Mouse (Mus musculus) macrophage (primary cell): ENCODE measurements around the gene Gm8267. TPM values are rescaled to one million over a fixed set of nuclear protein-coding genes. Genes with fewer than 3 reads are reported as not detected.
"Not testable (repeated sequence)": the region's sequence is repeated elsewhere in the genome, so short reads cannot be mapped to it uniquely, and the experiment has no call there.

Experiments used
- H3K27ac ChIP-seq: fragments of 350-480 bp; formaldehyde crosslinking; 2 replicates; pipeline ENCODE4 v1.9.0; 2021
- H3K36me3 ChIP-seq: fragments of 350-480 bp; formaldehyde crosslinking; 2 replicates; pipeline ENCODE4 v1.9.0; 2021; ENCODE audit errors: inconsistent target
- H3K4me3 ChIP-seq: fragments of 350-480 bp; formaldehyde crosslinking; 2 replicates; pipeline ENCODE4 v1.9.0; 2021; ENCODE audit errors: inconsistent target
- H3K79me2 ChIP-seq: fragments of 350-480 bp; formaldehyde crosslinking; 2 replicates; pipeline ENCODE4 v1.9.0; 2021; ENCODE audit errors: inconsistent target
- WGBS: methylation state at CpG from one replicate; pipeline ENCODE4 v1.1.7; 2026; ENCODE audit warnings: inconsistent platforms; ENCODE audit not compliant: missing documents; 5-methylcytosine and 5-hydroxymethylcytosine counted together
- polyA plus RNA-seq: library from polyadenylated mRNA; stranded (reverse); fragments of 250-400 nt; gene quantifications from 3 replicates; pipeline ENCODE4 v1.2.4, GENCODE M21; 2018; ENCODE audit warnings: inconsistent platforms
- total RNA-seq, 78 experiments: library from RNA; depleted of rRNA; stranded (reverse); fragments of 250-400 nt; gene quantifications; 1 replicate in 9 of 78; 2 replicates in 24 of 78; 3 replicates in 43 of 78; 4 replicates in 2 of 78; pipeline ENCODE4 v1.2.4; 2018; ENCODE audit warnings: inconsistent platforms in 56 of 78

Gene Gm8267
- not detected for total RNA-seq (2018; cell fraction: chromatin; rRNA removed)
- total RNA-seq (2018; cell fraction: cytosol; rRNA removed), result not detected
- not detected for total RNA-seq (2018; cell fraction: nucleus; rRNA removed)
- polyA plus RNA-seq, result not detected in 3 replicates

DNA sequence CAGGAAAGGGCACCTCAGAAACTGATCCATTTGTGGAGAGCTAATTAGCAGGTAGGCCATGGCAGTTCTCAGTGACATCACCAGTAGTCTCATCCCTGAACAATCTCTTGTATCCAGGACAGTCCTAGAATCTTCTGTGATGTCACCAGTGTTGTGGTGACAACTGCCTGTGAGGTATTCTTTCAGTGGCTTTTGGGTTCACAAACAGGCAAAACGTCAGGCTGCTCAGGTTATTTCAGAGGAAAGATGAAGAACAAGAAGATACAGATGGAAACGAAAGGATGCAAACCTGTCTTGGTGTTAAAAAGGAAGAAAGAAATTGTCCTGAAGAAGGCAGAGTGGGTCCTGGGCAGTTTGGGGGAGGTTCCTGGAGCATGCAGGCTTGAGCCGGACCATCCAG, at the start of gene Gm8267:
Gene Gm8267 (minus strand): TSS at position 101 of the 400 bp plus-strand sequence.
- Histone ChIP-seq H3K27ac (no peak within 1 kb of the TSS), H3K36me3 (no peaks in the 10 kb centered on the region), H3K79me2 (no peaks in the 10 kb centered on the region), H3K4me3 (no peak within 1 kb of the TSS)
- WGBS, result 83% methylated on average over 3 of the region's 3 CpGs

DNA sequence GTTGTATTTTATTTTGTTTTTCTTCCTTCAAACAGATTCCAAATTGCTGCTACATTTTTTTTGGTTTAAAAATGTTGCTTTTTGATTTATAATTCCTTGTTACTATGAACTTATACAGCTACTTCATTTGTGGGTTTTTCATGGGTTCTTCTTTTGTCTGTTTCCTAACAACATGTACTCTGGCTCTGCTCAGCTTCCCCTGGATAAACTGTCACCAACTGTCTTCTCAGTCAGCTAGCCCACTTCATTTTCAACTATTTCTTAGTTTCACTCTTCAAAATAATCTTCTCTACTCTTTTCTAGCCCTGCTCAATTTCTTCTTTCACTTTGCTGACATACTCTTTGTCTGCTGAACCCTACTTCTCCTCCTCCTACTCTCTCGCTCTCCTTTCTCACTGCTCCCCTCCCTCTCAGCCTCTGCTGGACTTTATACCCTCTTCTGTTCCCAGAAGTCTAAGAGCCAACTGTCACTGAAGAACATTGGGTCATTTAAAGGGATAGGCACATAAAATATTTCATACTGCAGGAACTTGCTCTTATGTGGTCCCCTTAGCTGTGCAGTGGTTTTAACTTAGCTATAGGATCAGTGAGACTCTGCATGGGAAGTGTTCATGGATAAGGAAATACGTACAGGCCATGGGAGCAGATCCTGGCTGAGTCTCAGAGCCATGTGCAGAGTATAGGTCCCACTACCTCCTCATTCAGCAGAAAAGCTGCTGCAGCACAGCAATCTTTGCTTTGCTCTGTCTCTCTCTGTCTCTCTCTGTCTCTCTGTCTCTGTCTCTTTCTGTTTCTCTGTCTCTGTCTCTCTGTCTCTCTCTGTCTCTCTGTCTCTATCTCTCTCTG, 39.6 kb upstream of the Gm8267 start:
- no CpG with 5 or more reads among the region's 2 CpGs for WGBS
- not testable (repeated sequence) for H3K27ac ChIP-seq

DNA sequence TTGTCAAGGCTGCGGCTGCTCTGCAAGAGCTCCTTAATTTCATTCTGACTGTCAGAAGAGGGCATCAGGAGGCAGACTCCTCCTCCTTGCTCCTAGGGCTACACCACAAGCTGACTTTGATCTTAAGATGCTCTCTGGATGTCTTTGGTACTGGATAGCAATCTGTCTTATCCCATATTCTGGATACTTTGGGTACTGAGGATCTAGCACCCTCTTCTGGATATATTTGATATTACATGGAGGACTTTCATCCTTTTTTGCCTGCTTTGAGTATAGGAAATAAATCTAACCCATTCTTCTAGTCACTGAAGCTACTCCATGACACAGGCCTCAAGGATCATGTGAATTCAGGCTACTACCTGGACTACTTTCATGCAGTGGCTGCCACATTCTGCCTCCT, 7.4 kb downstream of the Gm8267 start:
- not testable (repeated sequence) for H3K79me2 ChIP-seq, H3K36me3 ChIP-seq, H3K4me3 ChIP-seq, H3K27ac ChIP-seq
- whole genome bisulfite sequencing, result 75% methylated on average over 1 of the region's 1 CpGs

More for the DNA sequence above, 39.6 kb upstream of the Gm8267 start:
- H3K79me2 ChIP-seq, H3K4me3 ChIP-seq, H3K36me3 ChIP-seq: not testable (repeated sequence)

GRCm38 (mm10) chr14:44730711-44731110, 19.4 kb downstream of the Gm8267 start:
- H3K36me3 ChIP-seq, H3K79me2 ChIP-seq, H3K4me3 ChIP-seq, H3K27ac ChIP-seq: not testable (repeated sequence)

DNA sequence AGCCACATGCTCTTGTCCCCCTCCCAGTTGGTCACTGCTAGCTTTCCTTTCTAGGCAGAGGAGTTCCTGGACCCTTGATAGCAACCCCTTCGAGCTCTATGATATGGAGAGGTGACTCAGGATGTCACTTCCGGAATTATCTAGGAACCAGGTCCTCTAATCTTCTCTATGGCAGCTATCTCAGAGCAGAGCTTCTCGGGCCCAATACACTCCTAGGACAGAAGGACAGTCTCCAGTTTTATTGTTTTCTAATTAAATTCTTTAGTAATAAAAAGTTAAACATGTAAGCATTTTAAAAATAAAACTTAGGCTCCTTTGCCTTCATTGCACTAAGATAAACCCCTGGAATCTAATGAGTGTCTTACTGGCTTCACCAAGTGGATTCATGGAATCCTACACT, 43.8 kb downstream of the Gm8267 start, which contains the start of gene Gm8257:
Gene Gm8257 (minus strand): TSS at position 101 of the 400 bp plus-strand sequence.
- H3K79me2 ChIP-seq, H3K36me3 ChIP-seq, H3K27ac ChIP-seq, H3K4me3 ChIP-seq: not testable (repeated sequence)
- WGBS, result 90% methylated on average over 3 of the region's 3 CpGs

Other genes starting within 250 kb of the Gm8267 start
- gene Gm17093, start 232.1 kb downstream of the Gm8267 start, polyA plus RNA-seq, result not detected in 3 replicates
- gene Gm8247, start 167.2 kb downstream of the Gm8267 start, polyA plus RNA-seq, result not detected in 3 replicates
- not detected in 3 replicates for gene Gm5624, start 122.4 kb downstream of the Gm8267 start, polyA plus RNA-seq
- gene Gm8257, start 43.9 kb downstream of the Gm8267 start, polyA plus RNA-seq, result not detected in 3 replicates
- gene Ptgdr, start 109.0 kb upstream of the Gm8267 start, polyA plus RNA-seq, result not detected in 3 replicates
- gene Ptger2, start 237.9 kb upstream of the Gm8267 start, polyA plus RNA-seq, result 2.1 to 3.0 TPM (median 2.4 TPM) in 3 replicates